Mouse (Mus musculus): ENCODE results near the gene Anxa11.
"Not testable (repeated sequence)": the region's sequence is repeated elsewhere in the genome, so short reads cannot be mapped to it uniquely, and the experiment has no call there.

The Anxa11 gene

DNA sequence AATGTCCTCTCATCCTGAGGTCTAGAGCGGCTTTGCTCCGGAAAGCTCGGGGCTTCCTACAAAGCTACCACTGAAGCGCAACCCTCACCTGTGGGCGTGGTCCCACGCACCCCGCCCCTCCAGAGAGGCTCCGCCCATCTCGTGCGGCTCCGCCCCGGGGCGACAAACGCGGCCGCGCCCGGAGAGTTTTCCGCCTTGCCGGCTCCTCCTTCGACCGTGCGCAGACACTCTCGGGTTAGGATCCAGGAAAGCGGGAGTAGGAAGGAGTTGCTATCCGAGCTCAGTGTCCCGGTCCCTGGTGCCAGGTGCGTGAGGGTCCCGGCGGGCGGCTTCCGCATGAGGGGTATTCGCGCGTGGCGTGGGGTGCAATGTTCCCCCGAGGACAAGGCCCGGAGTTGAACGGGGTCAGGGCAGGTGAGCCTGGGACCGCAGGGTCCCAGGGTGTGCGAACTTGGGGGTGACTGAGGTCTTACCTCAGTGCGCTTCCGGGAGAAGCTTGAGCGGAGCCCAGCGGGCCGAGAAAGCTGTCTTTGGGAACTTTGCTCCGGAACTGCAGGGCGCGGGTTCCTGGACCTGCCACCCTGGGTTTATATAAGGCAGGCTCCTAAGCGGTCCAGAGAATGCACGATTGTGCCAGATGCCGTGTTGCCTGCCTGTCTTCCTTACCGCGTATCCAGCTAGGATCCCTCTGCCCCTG lies at the start of gene Anxa11:
Gene Anxa11, plus strand, starts transcription at position 166 of the 697 bp plus-strand sequence.
- in situ Hi-C loops (cut with MboI, MseI), result no loop called here

DNA sequence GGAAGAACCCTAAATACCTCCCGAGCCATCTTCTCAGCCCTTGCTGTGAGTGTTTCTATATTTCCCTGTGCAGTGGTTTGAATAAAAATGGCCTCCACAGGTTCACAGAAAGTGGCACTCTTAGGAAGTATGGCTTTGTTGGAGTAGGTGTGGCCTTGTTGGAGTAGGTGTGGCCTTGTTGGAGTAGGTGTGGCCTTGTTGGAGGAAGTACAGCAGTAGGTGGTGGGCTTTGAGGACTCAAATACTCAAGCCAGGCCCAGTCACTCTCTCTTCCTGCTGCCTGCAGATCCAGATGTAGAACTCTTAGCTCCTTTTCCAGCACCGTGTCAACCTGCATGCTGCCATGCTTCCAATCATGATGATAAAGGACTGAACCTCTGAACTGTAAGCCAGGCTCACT lies 47.6 kb upstream of the Anxa11 start:
- in situ Hi-C loops (cut with MboI, MseI), result no loop called here

DNA sequence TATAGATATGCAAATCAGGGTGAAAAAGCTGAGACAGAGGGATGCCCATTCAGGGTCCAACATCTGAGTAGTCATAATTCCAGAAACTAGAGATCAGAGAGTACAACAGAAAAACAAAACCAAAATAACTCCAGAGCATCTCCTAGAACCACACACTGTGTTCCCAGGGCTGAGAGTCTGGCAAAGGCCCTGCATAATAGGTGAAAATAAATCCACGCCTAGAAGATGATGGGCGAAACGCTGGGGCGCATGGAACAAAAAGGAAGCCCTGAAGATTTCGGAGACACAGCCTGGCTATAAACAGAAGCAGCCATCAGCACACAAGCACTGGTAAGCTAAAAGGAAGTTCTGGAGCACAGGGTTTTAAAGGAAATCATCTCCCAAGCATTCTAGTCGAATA lies 46.9 kb upstream of the Anxa11 start:
- in situ Hi-C loops (cut with MboI, MseI), result no loop called here

DNA sequence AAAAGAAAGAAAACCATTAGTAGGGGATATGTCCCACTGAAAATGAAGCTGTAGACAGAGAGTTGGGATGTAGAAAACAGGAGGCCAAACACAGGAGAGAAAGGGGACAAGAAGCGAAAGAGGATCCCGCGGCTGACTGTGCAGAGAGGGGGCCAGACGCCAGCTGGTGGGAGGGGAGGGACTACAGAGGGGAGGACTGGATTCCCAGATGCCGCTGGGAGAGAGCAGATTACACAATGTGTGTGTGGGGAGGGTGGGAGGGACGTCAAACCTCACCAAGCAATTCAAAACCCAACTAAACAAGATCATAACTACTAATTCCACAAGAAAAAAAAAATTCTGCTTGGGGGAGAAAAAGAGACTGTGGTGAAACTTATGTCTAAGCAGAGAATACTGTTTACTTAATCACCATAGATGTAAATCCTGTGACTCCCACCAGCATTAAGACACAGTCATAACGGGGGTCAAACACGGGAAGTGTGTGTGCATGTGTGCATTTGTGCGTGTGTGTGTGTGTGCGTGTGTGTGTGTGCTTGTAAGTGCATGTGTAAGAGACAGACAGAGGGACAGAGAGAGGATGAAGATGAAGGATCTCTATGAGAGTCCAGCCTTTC lies 46.3 kb upstream of the Anxa11 start:
- in situ Hi-C loops (cut with MboI, MseI), result no loop called here

DNA sequence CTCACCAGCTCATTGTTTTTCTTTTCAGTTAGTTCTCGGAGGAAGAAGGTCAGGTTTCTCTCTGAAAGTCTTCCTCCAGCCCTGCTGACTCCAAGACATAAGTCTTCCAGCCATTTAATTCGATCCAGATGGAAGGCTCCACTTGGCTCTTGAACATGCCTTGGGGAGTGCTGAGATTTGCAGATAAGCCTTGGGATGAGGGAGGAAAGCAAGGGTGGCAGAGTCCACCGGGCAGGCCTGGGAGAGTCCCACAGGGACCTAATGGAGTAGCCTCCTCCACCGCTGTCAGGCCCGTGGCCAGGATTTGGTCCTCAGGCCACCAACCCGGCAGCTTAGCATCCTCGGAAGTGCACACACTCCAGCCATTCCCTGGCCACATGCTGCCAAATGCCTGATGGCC lies 45.3 kb upstream of the Anxa11 start:
- in situ Hi-C loops (cut with MboI, MseI), result no loop called here

DNA sequence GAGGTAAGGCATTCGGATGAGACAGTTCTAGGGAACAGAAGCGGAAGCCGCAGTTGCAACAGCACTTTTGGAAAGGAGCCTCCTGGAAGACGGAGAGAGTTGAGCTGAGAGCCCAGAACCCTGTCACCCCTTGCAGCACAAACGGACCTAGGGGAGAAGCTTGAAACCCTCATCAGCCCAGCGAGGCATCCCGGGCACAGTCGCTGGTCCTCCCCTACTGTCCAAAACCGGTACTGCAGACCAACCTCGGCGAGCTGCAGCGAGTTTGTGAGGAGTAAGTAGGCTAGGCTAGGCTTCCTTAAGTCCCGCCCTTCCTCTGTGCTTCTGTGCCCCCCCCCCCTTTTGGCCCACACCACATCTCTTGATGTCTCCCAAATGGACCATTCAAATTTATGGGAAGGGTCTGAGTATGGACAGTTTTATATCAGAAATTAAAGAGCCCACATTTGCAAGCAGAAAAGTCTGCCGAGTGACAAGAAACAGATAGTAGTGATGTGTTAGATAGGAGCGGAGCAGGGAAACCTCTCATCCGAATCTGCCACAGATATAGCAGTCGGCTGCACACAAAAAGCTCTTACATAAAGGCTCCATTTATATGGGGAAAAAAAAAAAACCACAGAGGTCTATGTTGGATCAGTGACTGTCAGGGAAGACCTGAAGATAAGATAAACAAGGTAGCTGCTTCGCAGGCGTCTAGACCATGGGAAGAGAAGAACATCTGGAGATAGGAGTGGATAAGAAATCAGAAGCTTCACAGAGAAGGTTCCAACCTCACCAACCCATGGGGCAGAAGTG lies 41.6 kb upstream of the Anxa11 start:
- in situ Hi-C loops (cut with MboI, MseI), result no loop called here

DNA sequence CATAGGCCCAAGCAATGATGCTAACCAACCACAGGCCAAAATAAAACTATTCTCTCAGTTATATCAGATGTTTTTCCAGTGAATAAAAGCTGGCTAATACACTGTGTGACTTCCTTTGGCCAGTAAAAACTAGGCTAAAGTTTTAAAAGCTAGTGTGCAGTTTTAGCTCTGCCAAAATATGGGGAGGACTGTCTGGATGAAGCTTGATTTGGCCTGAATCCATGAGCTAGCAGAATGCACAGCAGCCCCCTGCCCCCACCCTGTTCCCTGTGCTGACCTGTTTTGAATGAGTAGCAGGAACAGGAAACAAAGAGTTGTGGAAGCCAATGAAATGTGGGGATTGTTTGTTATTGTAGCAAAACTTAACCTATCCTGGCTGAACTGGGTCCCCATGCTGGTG lies 39.4 kb upstream of the Anxa11 start:
- in situ Hi-C loops (cut with MboI, MseI), result no loop called here

DNA sequence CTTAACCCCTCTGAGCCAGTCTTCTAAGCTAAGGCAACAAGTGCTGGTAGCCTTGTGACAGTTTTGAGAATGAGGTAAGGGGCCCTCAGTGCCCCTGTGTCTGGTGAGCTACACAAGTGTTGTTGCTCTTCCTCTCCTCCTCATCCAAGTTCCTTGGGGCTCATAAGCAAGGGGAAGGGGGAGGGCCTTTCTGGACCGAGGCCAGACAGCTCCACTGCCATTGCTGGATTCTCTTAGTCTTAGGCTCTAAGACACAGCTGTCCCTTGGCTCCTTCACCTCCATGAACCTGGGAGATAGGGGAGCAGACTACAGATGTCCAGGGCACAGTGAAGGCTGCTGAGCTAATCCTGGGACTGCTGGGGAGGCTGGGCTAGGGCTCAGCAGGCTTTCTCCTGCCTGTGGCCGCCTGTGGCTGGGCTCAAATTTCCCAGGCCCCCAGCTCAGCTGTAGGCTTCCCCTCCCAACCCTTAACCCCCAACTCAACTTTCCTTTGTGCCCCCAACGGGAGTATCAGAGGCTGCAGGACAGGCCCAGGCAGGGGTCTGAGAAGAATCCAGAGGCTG lies 38.6 kb upstream of the Anxa11 start:
- in situ Hi-C loops (cut with MboI, MseI), result no loop called here

DNA sequence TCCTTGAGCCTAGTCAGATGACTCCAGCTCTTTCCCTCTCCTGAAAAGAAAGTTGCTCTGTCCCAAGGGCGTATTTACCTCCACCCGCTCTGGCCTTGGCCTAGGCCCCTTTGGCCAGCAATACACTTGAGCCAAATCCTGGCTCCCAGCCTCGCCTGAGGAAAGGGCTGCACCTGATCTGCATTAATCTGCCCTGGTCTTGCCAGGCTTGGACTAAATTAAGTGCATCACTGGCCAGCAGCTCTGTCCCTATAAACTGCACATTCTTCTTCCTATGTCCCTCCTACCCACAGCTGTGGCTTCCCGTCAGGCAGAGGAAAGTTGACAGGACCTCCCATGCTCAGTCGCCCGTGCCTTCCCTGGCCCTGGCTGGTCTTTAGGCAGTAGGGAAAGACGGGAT lies 36.1 kb upstream of the Anxa11 start:
- in situ Hi-C loops (cut with MboI, MseI), result no loop called here

DNA sequence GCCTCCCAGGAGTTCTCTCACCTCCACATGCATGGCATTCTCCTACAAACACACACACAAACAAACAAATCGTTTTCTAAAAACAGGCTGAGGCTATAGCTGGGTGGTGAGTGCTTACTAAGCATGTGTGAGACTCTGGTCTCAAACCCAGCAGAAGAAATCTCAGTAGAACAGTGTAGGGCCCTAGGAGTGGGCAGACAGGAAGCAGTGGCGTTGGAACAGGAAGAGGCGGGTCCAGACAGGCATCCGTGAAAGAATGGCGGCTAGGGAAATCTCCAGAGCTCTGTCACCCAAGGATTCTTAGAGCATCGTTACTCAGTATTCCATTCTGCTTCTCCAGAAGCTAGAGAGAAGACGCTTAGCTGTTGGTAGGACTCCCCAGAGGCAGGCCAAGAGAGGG lies 35.4 kb upstream of the Anxa11 start:
- in situ Hi-C loops (cut with MboI, MseI), result no loop called here

DNA sequence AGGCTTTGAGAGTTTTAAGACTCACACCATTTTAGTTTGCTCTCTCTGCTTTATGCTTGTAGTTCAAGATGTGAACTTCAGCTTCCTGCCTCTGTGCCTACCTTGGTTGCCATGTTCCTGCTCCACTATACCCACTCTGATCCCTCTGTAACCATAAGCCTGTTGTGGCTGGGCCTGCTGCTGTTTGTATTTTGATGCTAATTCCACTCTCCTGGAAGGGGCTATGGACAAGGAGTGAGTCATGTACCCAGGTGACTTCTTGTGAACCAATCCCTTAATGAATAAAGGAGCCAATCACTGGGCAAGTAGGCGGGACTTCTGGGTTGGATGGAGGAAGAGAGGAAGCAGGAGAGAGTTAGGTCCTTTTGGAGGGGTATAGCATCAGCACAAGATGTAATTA lies 30.9 kb upstream of the Anxa11 start:
- in situ Hi-C loops (cut with MboI, MseI), result not testable (repeated sequence)

DNA sequence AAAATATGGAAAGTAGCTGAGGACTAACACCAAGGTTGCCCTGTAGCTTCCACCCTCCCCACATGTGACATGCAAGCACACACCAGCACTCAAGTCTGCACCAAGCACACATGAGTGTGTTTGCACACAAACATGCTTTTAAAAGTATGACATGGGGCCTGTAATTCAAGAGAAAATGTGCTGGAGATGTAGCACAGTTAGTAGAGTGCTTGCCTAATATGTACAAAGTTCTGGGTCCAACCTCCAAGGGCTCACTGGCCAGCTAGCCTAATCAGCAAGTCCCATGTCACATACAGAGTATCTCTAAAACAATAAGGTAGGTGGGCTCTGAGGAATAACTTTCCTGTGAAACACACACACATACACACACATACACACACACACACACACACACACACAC lies 27.8 kb upstream of the Anxa11 start:
- in situ Hi-C loops (cut with MboI, MseI), result no loop called here

DNA sequence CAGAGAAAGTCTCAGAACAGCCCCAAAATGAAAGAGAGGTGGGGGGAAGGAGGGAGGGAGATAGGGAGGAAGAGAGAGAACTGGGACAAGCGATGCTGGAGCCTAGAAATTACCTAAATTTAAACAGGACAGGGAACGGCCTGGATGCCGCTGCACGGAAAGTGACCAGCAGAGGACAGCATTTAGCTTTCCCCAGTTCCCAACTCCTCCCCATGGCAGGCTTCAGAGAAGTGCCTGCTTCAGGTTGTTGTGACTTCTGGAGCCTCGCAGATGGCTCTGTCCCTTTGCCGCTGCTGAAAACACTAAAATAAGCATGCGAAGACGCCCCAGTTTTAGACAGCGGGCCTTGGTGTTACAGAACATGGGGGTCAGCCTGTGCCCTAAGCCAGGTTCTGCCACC lies 25.5 kb upstream of the Anxa11 start:
- in situ Hi-C loops (cut with MboI, MseI), result no loop called here

DNA sequence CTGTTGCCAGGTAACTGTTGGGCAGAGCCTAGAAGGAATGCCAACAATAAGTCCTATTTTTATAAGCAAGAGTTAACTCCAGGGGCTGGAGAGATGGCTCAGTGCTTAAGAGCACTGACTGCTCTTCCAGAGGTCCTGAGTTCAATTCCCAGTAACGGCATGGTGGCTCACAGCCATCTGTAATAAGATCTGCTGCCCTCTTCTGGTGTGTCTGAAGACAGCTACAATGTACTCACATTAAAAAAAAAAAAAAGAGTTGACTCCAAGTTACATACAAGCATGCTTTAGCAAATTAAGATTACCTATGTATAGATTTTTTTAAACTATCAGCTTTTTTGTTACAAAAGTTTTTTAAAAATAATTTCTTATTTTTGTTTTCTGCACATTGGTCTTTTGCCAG lies 19.4 kb upstream of the Anxa11 start:
- in situ Hi-C loops (cut with MboI, MseI), result no loop called here

DNA sequence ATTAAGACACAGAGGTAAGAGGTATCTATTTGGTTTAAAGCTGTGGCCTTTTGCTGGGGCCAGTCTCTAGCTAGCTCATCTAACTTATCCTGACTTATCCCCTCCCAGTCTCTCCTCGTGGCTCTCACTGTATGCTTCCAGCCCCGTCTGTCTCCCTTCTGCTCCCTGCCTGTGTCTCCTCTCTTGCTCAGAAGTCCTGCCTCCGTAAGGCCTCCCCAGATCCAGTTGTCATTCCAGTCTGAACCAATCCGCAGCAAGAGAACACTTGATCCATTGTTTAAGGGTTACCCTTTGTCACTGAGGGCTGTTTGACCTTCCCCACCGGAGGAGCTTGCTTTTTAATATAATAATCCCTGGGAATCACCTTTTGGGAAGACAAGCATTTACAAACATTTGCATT lies 17.0 kb upstream of the Anxa11 start:
- in situ Hi-C loops (cut with MboI, MseI), result no loop called here

DNA sequence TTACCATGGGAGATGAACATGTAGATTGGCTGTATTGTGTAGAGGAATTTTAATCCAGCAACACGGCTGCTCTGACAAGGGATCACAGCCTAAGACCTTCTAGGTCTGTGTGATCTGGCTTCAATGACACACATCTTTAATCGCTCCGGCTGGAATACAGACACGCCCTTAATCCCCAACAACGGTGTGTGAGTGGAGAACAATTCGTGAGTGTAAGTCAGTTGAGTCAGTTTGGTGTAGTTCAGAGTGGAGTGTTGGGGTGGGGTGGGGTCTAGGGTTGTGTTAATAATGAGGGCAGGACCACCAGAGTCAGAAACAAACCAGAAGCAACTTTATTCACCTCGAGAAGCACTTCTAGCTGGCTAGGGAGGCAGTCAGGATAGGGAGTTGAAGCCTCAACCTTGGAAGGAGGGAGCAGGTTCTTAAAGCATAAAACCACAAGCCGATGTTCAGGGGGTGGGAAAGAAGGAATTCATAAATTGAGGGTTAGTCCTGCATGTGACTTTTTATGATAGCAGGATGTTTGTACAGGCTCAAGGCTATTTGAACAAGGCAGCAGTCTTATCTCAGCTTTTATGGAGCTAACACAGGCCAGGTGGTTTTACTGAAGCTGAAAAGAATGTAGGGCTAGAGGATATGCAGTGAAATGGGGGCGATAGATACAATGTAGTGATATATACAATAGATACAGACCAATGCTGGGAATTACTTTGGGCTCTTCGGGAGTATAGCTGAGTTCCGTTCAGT lies 15.9 kb upstream of the Anxa11 start:
- in situ Hi-C loops (cut with MboI, MseI), result no loop called here

DNA sequence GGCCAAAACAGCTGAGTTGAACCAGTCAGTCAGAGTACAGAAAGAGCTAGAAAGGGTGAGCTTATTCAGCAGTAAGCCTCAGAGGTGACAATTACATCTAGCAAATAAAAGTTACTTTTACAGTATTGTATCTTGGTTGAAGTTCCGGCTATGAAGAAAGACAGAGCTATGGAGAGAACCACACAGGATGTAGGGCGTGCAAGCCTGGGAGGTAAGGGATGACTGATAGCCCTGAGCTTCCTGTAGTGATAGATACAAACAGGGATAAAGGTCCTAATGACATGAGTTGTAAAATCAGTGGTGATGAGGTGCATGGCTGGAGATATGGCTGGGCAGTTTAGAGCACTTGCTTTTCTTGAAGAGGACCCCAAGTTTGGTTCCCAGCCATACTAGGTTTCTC lies 15.1 kb upstream of the Anxa11 start:
- in situ Hi-C loops (cut with MboI, MseI), result no loop called here

DNA sequence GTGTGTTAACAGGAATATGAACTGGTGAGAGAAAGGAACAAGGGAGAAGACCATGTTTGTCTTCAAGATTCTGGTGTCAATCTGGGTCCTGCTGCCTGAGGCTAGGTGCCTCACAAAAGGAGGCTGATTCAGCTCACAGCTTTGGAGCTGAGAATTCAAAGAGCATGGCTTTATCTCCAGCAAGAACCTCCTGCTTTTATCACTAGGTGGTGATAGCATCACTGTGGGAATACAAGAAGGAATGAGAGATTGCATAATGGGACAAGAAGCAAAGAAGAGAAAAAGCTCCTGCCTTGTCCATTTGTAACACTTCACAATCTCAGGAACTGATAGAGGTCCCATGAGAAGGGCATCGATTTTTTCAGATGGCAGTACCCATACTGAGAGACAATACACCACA lies 10.6 kb upstream of the Anxa11 start:
- in situ Hi-C loops (cut with MboI, MseI), result loop anchor here (5.0 kb wide), 1 partner anchor 41 kb away; no protein-coding TSS in a partner anchor

DNA sequence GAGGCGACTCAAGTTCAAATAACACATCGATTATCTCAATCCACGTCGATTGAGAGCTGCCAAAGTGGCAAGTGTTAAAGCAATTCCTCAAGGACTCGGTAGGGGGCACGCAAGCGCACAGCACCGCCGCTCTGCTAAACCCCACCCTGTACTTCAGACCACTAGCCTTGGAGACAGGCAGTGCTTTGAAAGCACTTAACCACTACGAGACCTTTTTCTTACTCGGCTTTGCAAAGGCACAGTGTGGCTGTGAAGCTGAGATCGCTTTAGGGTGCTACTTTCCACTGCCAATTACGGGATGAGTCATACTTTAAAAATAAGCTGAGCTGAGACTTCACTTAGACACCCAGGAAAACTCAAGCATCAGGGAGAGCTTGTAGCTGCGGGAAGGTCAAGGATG lies 9.7 kb upstream of the Anxa11 start:
- in situ Hi-C loops (cut with MboI, MseI), result loop anchor here (5.0 kb wide), 1 partner anchor 40 kb away; no protein-coding TSS in a partner anchor

DNA sequence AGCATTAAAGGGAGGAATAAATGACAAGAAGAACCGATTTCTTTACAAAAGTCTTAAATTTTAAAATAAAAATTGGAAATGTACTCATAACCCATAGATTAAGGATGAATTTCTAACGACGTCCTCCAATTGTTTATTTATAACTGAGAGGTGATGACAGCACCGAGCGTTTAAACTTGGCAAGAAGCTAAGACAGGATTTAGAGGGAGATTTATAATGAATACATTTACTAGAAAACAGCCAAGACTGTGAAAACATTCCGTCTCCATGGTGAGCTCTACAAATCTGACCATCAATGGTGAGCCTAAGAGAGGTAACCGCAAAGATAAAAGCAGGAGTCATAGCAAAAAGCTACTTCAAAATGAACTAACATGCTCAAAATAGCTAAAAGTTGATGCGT lies 3.5 kb upstream of the Anxa11 start:
- in situ Hi-C loops (cut with MboI, MseI), result no loop called here

DNA sequence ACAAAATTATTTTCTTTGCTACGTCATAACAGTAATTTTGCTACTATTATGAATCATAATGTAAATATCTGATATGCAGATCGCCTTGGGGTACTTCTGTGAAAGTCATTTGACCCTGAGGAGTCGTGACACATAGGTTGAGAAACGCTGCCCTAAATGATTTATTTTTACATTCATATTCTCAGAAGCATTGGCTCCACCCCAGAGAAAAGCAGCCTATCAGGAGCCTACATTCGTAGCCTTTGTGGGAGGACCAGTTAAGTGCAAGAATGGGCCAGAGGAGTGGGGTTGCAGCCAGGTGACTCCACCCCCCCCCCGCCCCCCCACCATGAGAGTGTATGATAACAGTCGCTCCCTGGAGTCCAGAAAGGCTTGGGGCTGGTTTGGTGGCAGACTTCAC lies 2.2 kb upstream of the Anxa11 start:
- in situ Hi-C loops (cut with MboI, MseI), result no loop called here

DNA sequence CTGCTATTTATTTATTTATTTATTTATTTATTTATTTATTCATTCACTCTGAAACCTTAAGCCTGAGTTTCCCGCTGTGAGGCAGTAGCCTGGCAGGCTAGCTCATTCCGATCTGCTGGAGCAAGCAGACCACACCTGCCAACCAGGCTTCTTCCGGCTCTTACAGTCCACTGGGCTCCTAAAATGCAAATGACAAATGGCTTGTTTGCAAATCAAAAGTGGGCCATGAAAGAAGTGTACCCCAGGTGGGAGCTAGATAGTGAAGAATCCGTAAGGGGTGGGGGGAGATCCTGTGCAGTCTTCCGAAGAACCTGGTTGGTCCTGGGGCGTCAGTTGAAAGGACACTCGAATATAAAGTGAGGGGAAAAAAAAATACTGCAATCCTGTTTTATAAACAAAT lies 995 bp upstream of the Anxa11 start:
- in situ Hi-C loops (cut with MboI, MseI), result no loop called here
